In the genomic region with DNA sequence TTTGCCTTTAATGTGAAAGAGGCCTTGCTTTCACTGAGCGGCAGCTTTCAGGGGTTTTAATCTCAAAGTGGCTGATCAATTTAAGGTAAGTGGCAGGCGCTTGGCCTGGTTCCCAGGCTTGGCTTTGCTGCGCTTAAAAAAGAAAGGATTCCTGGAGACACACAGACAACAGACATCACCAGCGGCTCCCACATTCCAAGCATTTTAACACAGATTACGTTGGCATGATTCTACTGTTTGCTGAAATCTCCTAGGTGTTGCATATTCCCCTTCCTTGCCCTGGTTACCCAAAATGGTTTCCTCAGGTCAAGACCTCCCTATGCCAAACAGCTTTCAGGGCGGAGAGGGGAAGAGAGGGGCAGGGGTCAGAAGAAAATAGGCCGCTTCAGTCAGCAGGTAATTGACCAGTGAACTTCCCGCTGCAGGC, we compare ENCODE assay signal across 8 mouse cellular contexts. TPM values are rescaled to one million over a fixed set of nuclear protein-coding genes. Genes with fewer than 3 reads are reported as not detected.
DNase-seq lines count a peak whose midpoint lies in the region; ATAC-seq lines count a peak whose summit lies in the region.
"Not testable (repeated sequence)": the region's sequence is repeated elsewhere in the genome, so short reads cannot be mapped to it uniquely, and the experiment has no call there.

No protein-coding gene starts in this region.

- not testable (repeated sequence) for H3K4me1 ChIP-seq in embryonic facial prominence, embryonic 10.5 days; neural tube, embryonic 13.5 days (replicated peaks)

- H3K27me3 ChIP-seq in embryonic facial prominence, embryonic 10.5 days (replicated peaks; ENCODE audit: low read depth, poor library complexity, severe bottlenecking); neural tube, embryonic 13.5 days: not testable (repeated sequence)

- DNase-seq in adrenal gland, adult (ENCODE audit: inconsistent age in 2 of 2, low spot score in 1 of 2): peak; percentile 6 to 54
- peak; percentile 25 for DNase-seq in embryonic facial prominence, embryonic 10.5 days (ENCODE audit: low spot score)
- DNase-seq in heart, adult 11 months: peak; percentile 55
- peak; percentile 22 to 31 for DNase-seq in heart, postnatal 36 days
- DNase-seq in kidney, postnatal 14 days: peak; percentile 12
- peak; percentile 13 for DNase-seq in lung, postnatal 25 days (ENCODE audit: low spot score)
- peak; percentile 4 for DNase-seq in telencephalon, adult 2 months (ENCODE audit: low read depth, low spot score)

- intact Hi-C loops in heart, postnatal 36 days (cut with DNase I): not testable (repeated sequence)

- H3K9me3 ChIP-seq in embryonic facial prominence, embryonic 10.5 days; neural tube, embryonic 13.5 days: not testable (repeated sequence)

- not testable (repeated sequence) for H3K36me3 ChIP-seq in embryonic facial prominence, embryonic 10.5 days (replicated peaks); neural tube, embryonic 13.5 days

- H3K4me3 ChIP-seq in embryonic facial prominence, embryonic 10.5 days; neural tube, embryonic 13.5 days: not testable (repeated sequence)

- not testable (repeated sequence) for H3K4me2 ChIP-seq in neural tube, embryonic 13.5 days

- WGBS in embryonic facial prominence, embryonic 10.5 days: 10% methylated on average over 8 of the region's 8 CpGs
- whole genome bisulfite sequencing in neural tube, embryonic 13.5 days: 20% methylated on average over 8 of the region's 8 CpGs

- H3K9ac ChIP-seq in neural tube, embryonic 13.5 days: not testable (repeated sequence)

- ATAC-seq in neural tube, embryonic 13.5 days (ENCODE audit: low read depth): peak; percentile 65

- not testable (repeated sequence) for H3K27ac ChIP-seq in embryonic facial prominence, embryonic 10.5 days (replicated peaks); neural tube, embryonic 13.5 days (replicated peaks)

RNA-seq across cellular contexts. Expression of a gene that starts 51.3 kb away (rescaled TPM):
- polyA plus RNA-seq in embryonic facial prominence, embryonic 10.5 days (2016; fragmentation: Nextera tagmentation; extraction: Ambion mirVana): 25.7 and 25.9 TPM in 2 replicates
- total RNA-seq in heart, postnatal 36 days (2021): 10 to 100 TPM; 10.6 to 14.0 TPM
- 16.4 and 17.6 TPM in 2 replicates for polyA plus RNA-seq in neural tube, embryonic 13.5 days (2015; fragmentation: Nextera tagmentation; extraction: Ambion mirVana)

Comparison
In these comparisons a context has a peak if more than half of its experiments do, and no peak if none do; other contexts are left out.
1. DNase-seq: peak in every context shown above with its lines; median percentile 55 in heart, adult 11 months; 30 in adrenal gland, adult; 26 in heart, postnatal 36 days; 25 in embryonic facial prominence, embryonic 10.5 days; 13 in lung, postnatal 25 days; 12 in kidney, postnatal 14 days; 4 in telencephalon, adult 2 months.